Mouse (Mus musculus) intestine, embryonic 14.5 days (tissue): ENCODE data around the gene Cpne4. TPM values are rescaled to one million over a fixed set of nuclear protein-coding genes. Genes with fewer than 3 reads are reported as not detected.
A peak's percentile ranks its signal among the peaks of the same experiment; 100 is the strongest.

Experiments used
- ATAC-seq: fragments of 200-750 bp; cut with Nextera tagmentation; replicated peaks from 2 replicates; pipeline ENCODE4 v1.8.0; 2017; ENCODE audit warnings: low read depth, moderate number of reproducible peaks, moderate TSS enrichment, moderate library complexity; ENCODE audit not compliant: low FRiP score, low TSS enrichment
- DNase-seq: peaks from one replicate; pipeline ENCODE4 v3.0.0-alpha.2; 2018; ENCODE audit warnings: low spot score
- H3K27ac ChIP-seq: fragments of 300-500 bp; sonication (generic); 2 replicates; pipeline ENCODE4 v1.5.1; 2014; ENCODE audit warnings: low read depth, mild to moderate bottlenecking, control low read depth
- H3K27me3 ChIP-seq: fragments of 300-500 bp; sonication (generic); replicated peaks from 2 replicates; pipeline ENCODE4 v1.6.1; 2014; ENCODE audit warnings: low read length, control low read depth; ENCODE audit not compliant: control insufficient read depth, insufficient read depth
- H3K36me3 ChIP-seq: fragments of 300-500 bp; sonication (generic); 2 replicates; pipeline ENCODE4 v1.6.1; 2014; ENCODE audit warnings: low read length, control low read depth; ENCODE audit not compliant: control insufficient read depth, insufficient read depth
- H3K4me1 ChIP-seq: fragments of 300-500 bp; sonication (generic); replicated peaks from 2 replicates; pipeline ENCODE4 v1.6.1; 2014; ENCODE audit warnings: low read length, control low read depth, mixed read lengths; ENCODE audit not compliant: control insufficient read depth, insufficient read depth
- H3K4me2 ChIP-seq: fragments of 300-500 bp; sonication (generic); 2 replicates; pipeline ENCODE4 v1.6.1; 2014; ENCODE audit warnings: low read length
- H3K4me3 ChIP-seq: fragments of 300-500 bp; sonication (generic); 2 replicates; pipeline ENCODE4 v1.5.1; 2014; ENCODE audit warnings: low read depth, low read length, control low read depth, mixed read lengths
- H3K9ac ChIP-seq: fragments of 300-500 bp; sonication (generic); 2 replicates; pipeline ENCODE4 v1.6.1; 2014; ENCODE audit warnings: mild to moderate bottlenecking, low read length
- H3K9me3 ChIP-seq: fragments of 300-500 bp; sonication (generic); 2 replicates; pipeline ENCODE4 v1.6.1; 2016; ENCODE audit warnings: low read length, control low read depth; ENCODE audit not compliant: control insufficient read depth
- WGBS: fragments of 180-500 bp; shearing (Covaris S2); extraction: QIAGEN DNeasy Blood & Tissue Kit; methylation state at CpG from one replicate; pipeline ENCODE4 v1.1.7; 2014; 5-methylcytosine and 5-hydroxymethylcytosine counted together
- polyA plus RNA-seq: library from polyadenylated mRNA; unstranded; fragments of >200 nt; fragmentation: Nextera tagmentation; extraction: Ambion mirVana; gene quantifications from 2 replicates; pipeline ENCODE4 v1.2.1, GENCODE M21; 2014

The Cpne4 gene
- polyA plus RNA-seq, 1 experiment from 2014 or later = 1.3 TPM

GRCm38 (mm10) chr9:105049636-105050035 lies 502.6 kb downstream of the Cpne4 start:
- 49% methylated on average over 2 of the region's 2 CpGs for WGBS
- H3K4me2 ChIP-seq = no peak overlapping the region
- no peaks in the 10 kb centered on the region for H3K27me3 ChIP-seq

GRCm38 (mm10) chr9:105050257-105050656 lies 503.2 kb downstream of the Cpne4 start:
- WGBS = 65% methylated on average over 2 of the region's 2 CpGs
- ATAC-seq = no peak
- DNase-seq = no peak
- peaks cover 7% of the 10 kb centered on the region; the same call in 1 of the 2 replicates for H3K4me1 ChIP-seq
- H3K27ac ChIP-seq = no peak overlapping the region
- H3K4me3 ChIP-seq = no peak overlapping the region
- no peaks in the 10 kb centered on the region for H3K27me3 ChIP-seq
- no peaks in the 10 kb centered on the region for H3K9me3 ChIP-seq
- H3K36me3 ChIP-seq = peaks cover 8% of the 10 kb centered on the region; the same call in 1 of the 2 replicates
- H3K4me2 ChIP-seq = no peak overlapping the region
- no peak overlapping the region for H3K9ac ChIP-seq

More at GRCm38 (mm10) chr9:105049636-105050035, 502.6 kb downstream of the Cpne4 start:
- DNase-seq (no peak), ATAC-seq (no peak)
- Histone ChIP-seq H3K4me1 (peaks cover 7% of the 10 kb centered on the region; the same call in 1 of the 2 replicates), H3K4me3 (no peak overlapping the region), H3K9me3 (no peaks in the 10 kb centered on the region), H3K27ac (no peak overlapping the region), H3K9ac (no peak overlapping the region), H3K36me3 (peaks cover 4% of the 10 kb centered on the region; the same call in 1 of the 2 replicates)

- Histone ChIP-seq H3K27ac (peak within 1 kb of the TSS; percentile 69), H3K9ac (peak within 1 kb of the TSS; percentile 97), H3K4me2 (peak within 1 kb of the TSS; percentile 73), H3K4me3 (peak within 1 kb of the TSS; percentile 99), H3K9me3 (no peaks in the 10 kb centered on the region), H3K36me3 (peaks cover 36% of the 10 kb centered on the region), H3K4me1 (peaks cover 7% of the 10 kb centered on the region; the same call in 1 of the 2 replicates), H3K27me3 (no peaks in the 10 kb centered on the region)
- DNase-seq (peak; percentile 99), ATAC-seq (peak; percentile 87)
- WGBS = under 1% methylated on average over 31 of the region's 31 CpGs
These were observed 506.1 kb downstream of the Cpne4 start, which contains the start of gene Mrpl3 for GRCm38 (mm10) chr9:105053147-105053557. TSS of gene Mrpl3 (plus strand) at chr9:105053239.

GRCm38 (mm10) chr9:105053812-105054211 lies 506.7 kb downstream of the Cpne4 start:
- Histone ChIP-seq H3K4me3 (peak overlapping the region; percentile 99), H3K9me3 (no peaks in the 10 kb centered on the region), H3K36me3 (peaks cover 43% of the 10 kb centered on the region), H3K4me2 (peak overlapping the region; percentile 73), H3K27ac (no peak overlapping the region), H3K9ac (peak overlapping the region; percentile 97), H3K27me3 (no peaks in the 10 kb centered on the region), H3K4me1 (peaks cover 7% of the 10 kb centered on the region; the same call in 1 of the 2 replicates)
- WGBS = 51% methylated on average over 4 of the region's 4 CpGs
- ATAC-seq = no peak
- no peak for DNase-seq

- Histone ChIP-seq H3K4me3 (no peak overlapping the region), H3K4me1 (no peaks in the 10 kb centered on the region), H3K27me3 (no peaks in the 10 kb centered on the region), H3K9me3 (no peaks in the 10 kb centered on the region), H3K9ac (no peak overlapping the region), H3K36me3 (peaks cover 83% of the 10 kb centered on the region), H3K4me2 (no peak overlapping the region), H3K27ac (no peak overlapping the region)
- 97% methylated on average over 10 of the region's 10 CpGs for whole genome bisulfite sequencing
- no peak for DNase-seq
- ATAC-seq = no peak
These were observed 522.0 kb downstream of the Cpne4 start for GRCm38 (mm10) chr9:105069106-105069505.

GRCm38 (mm10) chr9:105072991-105073748 lies 526.1 kb downstream of the Cpne4 start:
- 88% methylated on average over 4 of the region's 4 CpGs for WGBS
- no peak overlapping the region for H3K4me3 ChIP-seq
- no peaks in the 10 kb centered on the region for H3K27me3 ChIP-seq
- H3K4me2 ChIP-seq = no peak overlapping the region
- no peak for DNase-seq
- no peaks in the 10 kb centered on the region for H3K9me3 ChIP-seq
- H3K27ac ChIP-seq = no peak overlapping the region
- no peak for ATAC-seq
- H3K9ac ChIP-seq = no peak overlapping the region
- no peaks in the 10 kb centered on the region for H3K4me1 ChIP-seq
- H3K36me3 ChIP-seq = peaks cover 82% of the 10 kb centered on the region

- ATAC-seq = no peak
- Histone ChIP-seq H3K9me3 (no peaks in the 10 kb centered on the region), H3K4me3 (no peak overlapping the region), H3K27ac (no peak overlapping the region), H3K27me3 (no peaks in the 10 kb centered on the region), H3K36me3 (peaks cover 79% of the 10 kb centered on the region), H3K4me2 (no peak overlapping the region), H3K4me1 (no peaks in the 10 kb centered on the region), H3K9ac (no peak overlapping the region)
- WGBS = 90% methylated on average over 8 of the region's 8 CpGs
- DNase-seq = no peak
These were observed 527.8 kb downstream of the Cpne4 start for GRCm38 (mm10) chr9:105074851-105075250.

GRCm38 (mm10) chr9:105076756-105077424 lies 529.8 kb downstream of the Cpne4 start:
- H3K36me3 ChIP-seq = peaks cover 63% of the 10 kb centered on the region
- WGBS = 91% methylated on average over 13 of the region's 13 CpGs
- no peaks in the 10 kb centered on the region for H3K4me1 ChIP-seq
- no peak overlapping the region for H3K4me3 ChIP-seq
- H3K27me3 ChIP-seq = no peaks in the 10 kb centered on the region
- H3K9me3 ChIP-seq = no peaks in the 10 kb centered on the region
- no peak overlapping the region for H3K4me2 ChIP-seq
- DNase-seq (no peak), ATAC-seq (no peak)
- no peak overlapping the region for H3K9ac ChIP-seq
- H3K27ac ChIP-seq = no peak overlapping the region
